Mouse (Mus musculus) ES-E14 (cell line): ENCODE results near the gene Fancc. TPM values are rescaled to one million over a fixed set of nuclear protein-coding genes. Genes with fewer than 3 reads are reported as not detected.

Experiments used
- DNase-seq: peaks from one replicate; pipeline ENCODE4 v3.0.0-alpha.2; 2013; ENCODE audit warnings: low read depth, low spot score
- H3K27ac ChIP-seq: 2 replicates; pipeline ENCODE4 v1.5.1; 2012; ENCODE audit warnings: low read depth, mild to moderate bottlenecking, low read length, moderate library complexity, mixed read lengths; ENCODE audit not compliant: poor library complexity, insufficient read depth, severe bottlenecking
- H3K36me3 ChIP-seq: 2 replicates; pipeline ENCODE4 v1.6.1; 2012; ENCODE audit warnings: mild to moderate bottlenecking, low read length, moderate library complexity, mixed read lengths; ENCODE audit not compliant: control insufficient read depth, poor library complexity, insufficient read depth, severe bottlenecking
- H3K4me1 ChIP-seq, 2 experiments: fragments of 150-350 bp in 1 of 2; sonication (generic) in 1 of 2; 2 replicates each; pipeline ENCODE4 v1.6.1; 2012; ENCODE audit warnings: low read length in 2 of 2, mild to moderate bottlenecking in 1 of 2, mixed read lengths in 1 of 2; ENCODE audit not compliant: control insufficient read depth in 2 of 2, insufficient read depth in 2 of 2, poor library complexity in 1 of 2
- H3K4me3 ChIP-seq, 2 experiments: fragments of 150-350 bp in 1 of 2; sonication (generic) in 1 of 2; 2 replicates each; pipeline ENCODE4 v1.5.1; 2012; ENCODE audit warnings: low read length in 2 of 2, low read depth in 1 of 2, mild to moderate bottlenecking in 1 of 2, mixed read lengths in 1 of 2; ENCODE audit not compliant: insufficient read depth in 1 of 2, poor library complexity in 1 of 2, severe bottlenecking in 1 of 2
- H3K9ac ChIP-seq: 2 replicates; pipeline ENCODE4 v1.6.1; 2012; ENCODE audit warnings: low read depth, mild to moderate bottlenecking, low read length, mixed read lengths; ENCODE audit not compliant: poor library complexity, insufficient read depth, severe bottlenecking
- H3K9me3 ChIP-seq: fragments of 150-350 bp; sonication (generic); 2 replicates; pipeline ENCODE4 v1.6.1; 2012; ENCODE audit warnings: low read depth, mild to moderate bottlenecking, low read length; ENCODE audit not compliant: control insufficient read depth, insufficient read depth
- CHD2 ChIP-seq: IDR thresholded peaks from 2 replicates; pipeline ENCODE4 v1.6.1; 2014; ENCODE audit warnings: mild to moderate bottlenecking, low read depth, low read length, inconsistent platforms
- HCFC1 ChIP-seq: IDR thresholded peaks from 2 replicates; pipeline ENCODE4 v1.6.1; 2012; ENCODE audit warnings: low read length, inconsistent platforms, borderline replicate concordance; ENCODE audit not compliant: insufficient read depth
- MAFK ChIP-seq: IDR thresholded peaks from 2 replicates; pipeline ENCODE4 v1.6.1; 2014; ENCODE audit warnings: mild to moderate bottlenecking, low read depth, low read length, inconsistent platforms; ENCODE audit not compliant: insufficient read depth
- ZC3H11A ChIP-seq: IDR thresholded peaks from 2 replicates; pipeline ENCODE4 v1.6.1; 2012; ENCODE audit warnings: low read depth, mild to moderate bottlenecking, inconsistent platforms, low read length, borderline replicate concordance
- ZNF384 ChIP-seq: IDR thresholded peaks from 2 replicates; pipeline ENCODE4 v1.6.1; 2012; ENCODE audit warnings: low read depth, low read length, inconsistent platforms
- in situ Hi-C, 2 experiments: fragments of 600-800 bp; cut with MboI; formaldehyde crosslinking; loops; one replicate each; pipeline ENCODE4 v1.15.1; 2025; ENCODE audit warnings: low sequenced_read_pairs in 2 of 2, inconsistent platforms in 1 of 2; ENCODE audit not compliant: unreplicated experiment in 2 of 2
- total RNA-seq: library from RNA; depleted of rRNA; stranded (reverse); fragments of 300-350 nt; gene quantifications from 2 replicates; pipeline ENCODE4 v1.2.3, GENCODE M21; 2012; rRNA removed

The Fancc gene
- 9.4 and 10.7 TPM in 2 replicates for total RNA-seq

DNA sequence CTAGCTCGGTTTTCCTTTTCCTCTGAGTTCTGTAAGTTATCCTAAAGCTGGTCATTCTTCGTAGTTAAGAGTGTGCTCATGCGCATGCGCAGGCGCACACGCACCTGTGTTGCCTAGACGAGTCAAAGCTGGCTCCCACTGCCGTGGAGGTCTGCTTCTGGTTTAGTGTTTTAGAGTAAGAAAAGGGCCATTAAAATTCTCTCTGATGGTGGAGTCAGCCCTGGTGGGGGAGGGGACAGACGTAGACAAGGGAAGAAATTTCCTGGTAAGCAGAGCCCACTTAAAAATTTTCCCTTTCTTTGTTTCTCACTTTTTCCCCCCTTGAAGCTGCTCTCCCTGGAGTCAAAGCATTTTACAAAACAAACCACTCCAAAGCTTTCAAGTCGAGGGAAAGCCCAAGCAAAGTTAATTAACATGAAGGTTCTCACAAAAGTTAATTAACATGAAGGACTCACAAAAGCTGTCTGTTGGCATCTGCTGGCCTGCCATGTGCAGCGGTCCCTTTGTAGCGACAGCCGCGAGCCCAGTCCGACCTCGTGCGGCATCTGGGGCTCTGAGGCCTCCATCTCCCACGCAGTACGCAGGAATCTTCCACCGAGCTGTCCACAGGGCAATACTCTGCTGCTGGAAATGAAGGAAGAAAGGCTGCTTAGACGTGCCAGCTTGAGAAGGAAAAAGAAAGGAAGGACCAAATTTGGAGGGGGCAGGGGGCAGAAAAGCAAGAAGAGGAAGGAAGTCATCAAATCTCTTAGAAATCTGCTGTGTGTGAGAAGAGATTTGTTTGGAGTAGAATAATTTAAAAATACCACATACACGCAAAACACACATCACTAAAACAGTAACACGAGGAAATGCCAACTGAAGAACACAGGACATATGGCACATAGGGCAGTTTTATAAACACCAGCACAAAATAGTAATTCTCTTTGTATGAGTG lies at the start of gene Fancc:
TSS of gene Fancc (minus strand) at position 633 of the 937 bp plus-strand sequence.
- no peaks in the 10 kb centered on the region for H3K9me3 ChIP-seq
- TF ChIP-seq MAFK = no peak
- no peak for TF ChIP-seq ZNF384
- no peak for TF ChIP-seq CHD2
- no peak for TF ChIP-seq ZC3H11A
- no peak for TF ChIP-seq HCFC1
- H3K9ac ChIP-seq = no peak within 1 kb of the TSS
- H3K36me3 ChIP-seq = no peaks in the 10 kb centered on the region
- peaks cover 0 to 3% of the 10 kb centered on the region in 2 experiments; a peak in 1 of 4 replicates for H3K4me1 ChIP-seq
- no peak within 1 kb of the TSS for H3K27ac ChIP-seq
- in situ Hi-C loops = no loop called here
- DNase-seq = peak; percentile 54
- H3K4me3 ChIP-seq = no peak within 1 kb of the TSS

DNA sequence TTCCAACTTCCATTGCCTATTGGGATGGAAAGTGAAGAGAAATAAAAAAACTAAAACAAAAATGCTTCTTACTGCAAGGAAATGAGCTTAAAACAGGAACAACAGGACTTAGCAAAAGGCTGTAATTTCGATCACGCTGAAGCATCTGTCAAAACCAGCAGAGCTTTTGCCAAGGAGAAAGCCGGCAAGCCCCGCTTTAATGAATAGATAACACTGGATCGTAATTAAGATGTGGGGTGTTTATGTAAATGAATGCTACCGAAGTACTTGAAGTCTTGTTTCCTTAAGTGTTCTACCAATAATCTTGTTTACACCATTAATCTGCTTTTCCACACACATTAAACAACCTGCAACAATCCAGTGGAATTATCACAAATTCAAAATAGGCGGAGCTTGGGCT lies 48.2 kb upstream of the Fancc start:
- in situ Hi-C loops = no loop called here
- H3K4me1 ChIP-seq = peaks cover 25 to 26% of the 10 kb centered on the region in 2 experiments
- H3K27ac ChIP-seq = no peak overlapping the region
- no peak overlapping the region for H3K4me3 ChIP-seq
- no peaks in the 10 kb centered on the region for H3K9me3 ChIP-seq
- peaks cover 23% of the 10 kb centered on the region for H3K36me3 ChIP-seq
- TF ChIP-seq CHD2 (no peak), ZNF384 (no peak), MAFK (no peak), ZC3H11A (no peak), HCFC1 (no peak)
- DNase-seq = no peak
- no peak overlapping the region for H3K9ac ChIP-seq

DNA sequence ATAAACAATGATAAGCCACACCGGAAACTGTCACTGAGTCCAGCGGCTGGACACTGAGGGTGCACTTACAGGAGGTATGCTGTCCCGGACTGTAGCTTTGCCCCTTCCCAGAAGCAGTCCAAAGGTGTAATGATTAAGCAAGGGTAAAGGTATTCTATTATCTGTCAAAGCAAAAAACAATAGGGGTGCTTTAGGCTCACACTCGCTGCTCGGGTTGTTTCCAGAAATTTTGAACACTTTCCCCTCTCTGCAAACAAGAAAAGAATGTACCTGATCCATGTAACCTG lies 47.8 kb upstream of the Fancc start:
- Histone ChIP-seq H3K9ac (no peak overlapping the region), H3K9me3 (no peaks in the 10 kb centered on the region), H3K27ac (no peak overlapping the region), H3K4me1 (peaks cover 25 to 28% of the 10 kb centered on the region in 2 experiments), H3K4me3 (no peak overlapping the region), H3K36me3 (peaks cover 24% of the 10 kb centered on the region)
- TF ChIP-seq ZNF384 = no peak
- no peak for TF ChIP-seq MAFK
- no peak for TF ChIP-seq ZC3H11A
- TF ChIP-seq HCFC1 = no peak
- TF ChIP-seq CHD2 = no peak
- in situ Hi-C loops = no loop called here
- DNase-seq = no peak

DNA sequence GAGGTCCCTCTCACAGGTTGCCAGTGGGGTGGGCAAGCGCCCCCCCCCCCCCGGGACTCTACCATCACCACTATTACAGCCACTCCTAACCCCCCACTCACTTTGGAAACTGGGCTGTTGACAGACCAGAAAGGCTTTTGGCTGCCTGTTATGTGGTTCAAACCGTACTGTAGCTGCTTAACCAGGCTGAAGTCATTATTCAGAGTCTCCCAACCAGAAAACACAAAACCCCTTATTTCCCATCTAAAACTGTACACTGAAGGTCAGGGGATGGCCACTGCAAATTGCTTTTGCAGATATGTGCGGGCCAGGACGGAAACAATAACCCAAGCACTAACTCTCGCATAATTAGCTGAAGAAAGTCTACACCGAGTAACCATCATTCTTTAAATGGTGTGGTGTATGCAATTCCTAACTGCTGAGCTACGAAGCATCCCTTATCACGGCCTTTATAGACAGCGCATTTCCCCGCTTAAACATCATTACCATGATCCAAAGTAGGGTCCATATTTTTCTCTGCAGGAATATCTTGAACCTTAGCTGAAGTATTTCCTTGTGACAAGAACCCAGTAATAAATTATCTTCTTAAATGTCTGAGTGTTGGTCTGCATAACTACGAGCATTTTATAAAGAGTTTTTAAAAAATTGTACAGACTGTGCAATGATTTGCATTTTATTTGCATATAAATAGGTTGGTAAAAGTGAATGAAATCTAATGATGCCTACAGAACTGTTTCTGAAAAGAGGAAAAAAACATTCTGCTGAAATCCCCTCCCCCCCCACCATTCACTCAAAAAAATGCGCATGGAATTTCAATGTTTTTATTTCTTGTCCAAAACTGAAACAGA lies 47.3 kb upstream of the Fancc start:
- no peak overlapping the region for H3K4me3 ChIP-seq
- peaks cover 30 to 31% of the 10 kb centered on the region in 2 experiments for H3K4me1 ChIP-seq
- H3K27ac ChIP-seq = no peak overlapping the region
- H3K36me3 ChIP-seq = peaks cover 29% of the 10 kb centered on the region
- H3K9ac ChIP-seq = no peak overlapping the region
- in situ Hi-C loops = no loop called here
- no peaks in the 10 kb centered on the region for H3K9me3 ChIP-seq
- no peak for DNase-seq
- no peak for TF ChIP-seq ZNF384
- no peak for TF ChIP-seq ZC3H11A
- TF ChIP-seq MAFK = no peak
- TF ChIP-seq HCFC1 = no peak
- no peak for TF ChIP-seq CHD2
